Mouse (Mus musculus) adrenal gland (tissue): ENCODE results near the gene Kif3a.
"Not testable (repeated sequence)": the region's sequence is repeated elsewhere in the genome, so short reads cannot be mapped to it uniquely, and the experiment has no call there.

Experiments
- intact Hi-C: fragments of 180-260 bp; cut with DNase I; formaldehyde crosslinking; loops from one replicate; pipeline ENCODE4 v1.15.1; 2025

Gene Kif3a

DNA sequence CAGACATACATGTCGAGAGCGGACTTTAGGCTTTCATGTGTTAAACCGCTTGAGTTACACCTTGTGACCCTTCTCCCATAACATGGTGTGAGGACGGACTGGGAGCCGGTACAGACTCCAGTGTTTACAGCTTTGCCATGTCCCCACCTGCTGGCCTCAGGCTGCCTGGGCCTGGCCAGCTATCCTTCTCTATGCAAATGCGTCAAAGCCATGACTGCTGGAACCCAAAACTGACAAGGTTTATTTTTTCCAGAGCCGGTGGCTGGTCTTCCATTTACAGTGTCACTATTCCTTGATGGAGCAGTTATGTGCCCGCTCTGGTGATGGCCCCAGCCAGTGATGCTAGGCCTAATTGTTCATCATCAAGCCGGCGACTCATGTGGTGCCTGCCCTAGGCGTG lies 26.0 kb upstream of the Kif3a start:
- intact Hi-C loops = no loop called here

GRCm38 (mm10) chr11:53543021-53543420 lies 24.2 kb upstream of the Kif3a start:
- intact Hi-C loops = no loop called here

DNA sequence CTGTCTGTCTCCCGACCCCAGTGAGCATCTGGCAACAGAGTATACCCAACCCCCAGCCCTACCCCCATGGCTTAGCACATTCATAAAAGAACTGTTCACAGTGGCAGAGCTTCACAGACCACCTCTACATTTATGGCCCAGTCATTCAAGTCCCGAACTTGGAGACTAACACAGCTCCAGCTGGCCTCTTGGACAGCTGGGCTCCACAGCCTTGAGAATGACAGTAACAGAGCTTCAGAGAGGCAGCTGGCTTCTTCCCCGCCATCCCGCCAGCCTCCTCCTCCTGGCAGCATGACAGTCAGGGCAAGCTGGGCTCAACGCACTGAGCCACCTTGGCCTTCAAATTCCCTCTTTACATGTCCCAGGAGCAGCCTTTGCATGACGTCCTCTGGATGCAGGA lies 20.9 kb upstream of the Kif3a start:
- intact Hi-C loops = no loop called here

DNA sequence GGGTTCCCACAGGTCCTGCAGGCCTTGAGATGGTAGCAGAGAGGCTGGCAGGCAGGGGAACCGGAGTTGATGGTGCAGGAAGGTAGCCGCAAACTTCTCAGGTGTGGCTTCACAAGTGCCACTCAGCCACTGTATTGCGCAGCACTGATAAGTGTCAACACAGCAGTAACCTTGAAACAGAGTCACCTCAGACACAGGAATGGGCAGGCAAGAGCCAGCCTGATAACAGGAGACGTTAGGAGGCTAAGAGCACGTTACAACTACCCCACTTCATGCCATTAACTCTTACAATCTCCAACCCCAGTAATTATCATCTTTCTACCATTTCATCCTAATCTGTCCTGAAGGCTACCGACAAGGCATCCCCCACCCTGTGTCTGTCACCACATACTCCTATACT lies 19.6 kb upstream of the Kif3a start:
- intact Hi-C loops = no loop called here

- intact Hi-C loops = no loop called here
Observed at GRCm38 (mm10) chr11:53548036-53548605, 19.1 kb upstream of the Kif3a start.

- intact Hi-C loops = no loop called here
Observed at GRCm38 (mm10) chr11:53550714-53551113, 16.5 kb upstream of the Kif3a start.

DNA sequence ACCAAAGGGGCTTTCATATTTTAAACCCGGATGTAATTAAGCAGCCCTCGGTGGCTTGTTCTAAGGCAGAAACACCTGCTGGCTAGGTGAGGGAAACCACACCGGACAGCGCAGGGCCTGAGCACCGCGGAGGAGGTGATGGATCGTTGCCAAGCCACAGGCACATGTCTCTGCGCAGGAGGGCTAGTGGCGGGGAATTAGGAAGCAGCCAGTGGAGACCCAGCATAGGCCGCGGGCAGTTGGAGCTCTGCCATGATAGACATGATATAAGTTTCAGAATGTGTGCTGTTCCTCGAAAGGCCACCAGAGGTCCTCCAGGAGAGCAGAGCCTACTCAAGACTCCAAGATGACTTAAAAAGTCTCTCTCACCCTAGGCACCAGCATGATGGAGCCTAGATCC lies 15.4 kb upstream of the Kif3a start:
- intact Hi-C loops = no loop called here

DNA sequence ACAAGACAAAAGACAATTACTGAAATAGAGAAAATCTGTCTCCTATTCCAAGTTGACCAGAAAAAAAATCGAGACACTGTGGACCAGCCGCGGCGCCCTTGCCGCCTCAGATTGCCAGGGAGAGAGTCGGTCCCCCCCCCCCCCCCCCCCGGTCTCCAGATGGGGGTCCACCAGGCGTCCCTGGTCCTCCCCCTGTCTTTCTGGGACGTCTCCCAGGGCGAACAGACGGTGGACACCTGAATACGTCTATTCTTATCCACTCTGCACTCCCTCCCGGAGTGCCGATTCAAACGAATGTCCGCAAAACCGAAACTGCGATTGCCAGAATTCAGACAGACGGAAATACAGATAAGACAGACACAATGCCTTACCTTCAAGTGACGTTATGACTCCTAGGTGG lies 10.7 kb upstream of the Kif3a start:
- intact Hi-C loops = not testable (repeated sequence)

GRCm38 (mm10) chr11:53557992-53558391 lies 9.2 kb upstream of the Kif3a start:
- intact Hi-C loops = not testable (repeated sequence)

- intact Hi-C loops = not testable (repeated sequence)
Observed at GRCm38 (mm10) chr11:53559980-53560379, 7.2 kb upstream of the Kif3a start.

- intact Hi-C loops = no loop called here
Observed at GRCm38 (mm10) chr11:53561986-53562385, 5.2 kb upstream of the Kif3a start.

GRCm38 (mm10) chr11:53566646-53567045 lies 533 bp upstream of the Kif3a start:
- intact Hi-C loops = no loop called here

DNA sequence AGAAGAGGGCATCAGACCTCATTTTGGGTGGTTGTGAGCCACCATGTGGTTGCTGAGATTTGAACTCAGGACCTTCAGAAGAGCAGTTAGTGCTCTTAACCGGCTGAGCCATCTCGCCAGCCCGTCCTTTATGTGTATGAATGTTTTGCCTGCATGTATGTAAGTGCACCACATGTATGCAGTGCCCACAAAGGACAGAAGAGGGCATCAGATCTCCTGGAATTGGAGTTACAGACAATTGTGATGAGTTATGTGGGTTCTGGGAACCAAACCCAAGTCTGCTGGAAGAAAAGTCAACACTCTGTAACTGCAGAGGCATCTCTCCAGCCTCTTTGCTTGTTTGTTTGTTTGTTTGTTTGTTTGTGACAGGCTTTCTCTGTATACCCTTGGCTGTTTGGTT lies 13.4 kb downstream of the Kif3a start:
- intact Hi-C loops = no loop called here

GRCm38 (mm10) chr11:53583151-53583550 lies 16.0 kb downstream of the Kif3a start:
- intact Hi-C loops = no loop called here

DNA sequence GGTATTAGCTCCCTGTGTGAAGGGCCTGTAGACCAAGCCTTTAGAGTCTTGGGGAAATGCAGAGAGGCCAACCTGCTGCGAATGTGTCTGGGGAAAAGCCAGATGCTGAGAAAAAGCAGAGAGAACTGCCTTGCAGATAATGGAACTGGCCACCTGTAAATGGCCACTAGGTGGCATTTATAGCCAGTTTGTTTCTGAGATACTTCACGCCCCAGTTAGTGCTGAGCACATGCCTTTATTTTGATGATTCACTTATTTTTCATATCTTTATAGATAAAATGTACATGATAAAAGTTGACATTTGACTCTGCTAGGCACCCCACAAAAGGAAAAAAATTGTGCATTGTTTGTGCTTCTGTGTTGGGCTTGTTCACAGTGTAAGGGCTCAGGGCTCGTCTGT lies 17.7 kb downstream of the Kif3a start:
- intact Hi-C loops = loop anchor here (5.0 kb wide), 1 partner anchor 42 kb away; no protein-coding TSS in a partner anchor

GRCm38 (mm10) chr11:53585510-53585909 lies 18.3 kb downstream of the Kif3a start:
- intact Hi-C loops = loop anchor here (5.0 kb wide), 1 partner anchor 42 kb away; no protein-coding TSS in a partner anchor

GRCm38 (mm10) chr11:53588279-53588678 lies 21.1 kb downstream of the Kif3a start:
- intact Hi-C loops = loop anchor here (5.0 kb wide), 1 partner anchor 39 kb away; no protein-coding TSS in a partner anchor

DNA sequence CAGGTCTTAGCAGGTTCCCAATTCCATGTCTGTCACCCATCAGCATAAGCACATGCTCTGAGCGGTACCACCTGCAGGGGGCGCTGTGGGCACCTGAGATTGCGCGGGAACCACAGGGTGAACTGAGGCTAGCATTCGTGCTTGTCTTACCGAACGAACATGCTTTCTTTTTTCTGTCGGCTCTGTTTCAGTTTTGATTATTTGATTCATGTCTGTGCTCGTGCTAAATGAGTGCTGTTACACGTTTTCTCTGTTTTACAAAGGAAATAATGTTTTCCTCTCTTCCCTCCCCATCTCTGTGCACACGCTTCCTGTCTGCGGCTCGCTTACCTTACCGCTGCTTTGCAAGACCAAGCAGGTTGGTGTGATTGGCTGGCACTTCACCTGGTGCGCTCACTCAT lies 23.2 kb downstream of the Kif3a start:
- intact Hi-C loops = loop anchor here (1.0 kb wide), 1 partner anchor 12 kb away; no protein-coding TSS in a partner anchor

DNA sequence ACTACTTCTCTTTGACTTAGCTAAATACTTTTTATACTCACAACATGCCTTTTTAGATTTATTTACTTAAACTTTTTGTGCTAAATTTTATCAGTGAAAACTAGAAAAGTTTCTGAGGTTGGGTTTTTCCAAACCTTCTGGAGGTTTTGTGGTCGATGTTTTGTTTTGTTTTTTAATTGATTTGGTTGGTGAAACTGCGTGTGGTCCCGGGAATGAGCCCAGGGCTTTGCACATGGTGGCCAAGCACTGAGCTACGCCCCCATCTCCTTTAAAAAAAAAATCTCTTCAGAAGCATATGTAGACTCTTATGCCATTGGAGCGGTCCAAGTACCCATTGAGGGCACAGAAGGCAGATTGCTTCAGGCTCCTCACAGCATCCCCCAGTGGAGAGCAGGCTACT lies 23.9 kb downstream of the Kif3a start:
- intact Hi-C loops = no loop called here

DNA sequence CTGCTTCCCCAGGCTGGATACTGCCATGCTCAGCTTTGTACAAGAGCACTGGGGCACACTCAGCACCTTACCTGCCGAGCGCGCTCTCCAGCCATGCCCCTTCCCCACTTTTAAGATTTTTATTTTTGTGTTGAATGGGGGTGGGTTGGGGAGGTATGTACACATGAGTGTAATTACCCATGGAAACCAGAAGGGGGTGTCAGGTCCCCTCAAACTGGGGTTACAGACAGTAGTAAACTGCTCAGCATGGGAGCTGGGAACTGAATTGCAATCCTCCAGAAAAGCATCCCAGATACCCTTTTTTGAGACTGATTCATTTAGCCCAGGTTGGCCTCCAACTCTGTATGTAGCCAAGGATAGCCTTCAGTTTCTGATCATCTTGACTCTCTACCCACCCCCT lies 37.8 kb downstream of the Kif3a start:
- intact Hi-C loops = no loop called here

DNA sequence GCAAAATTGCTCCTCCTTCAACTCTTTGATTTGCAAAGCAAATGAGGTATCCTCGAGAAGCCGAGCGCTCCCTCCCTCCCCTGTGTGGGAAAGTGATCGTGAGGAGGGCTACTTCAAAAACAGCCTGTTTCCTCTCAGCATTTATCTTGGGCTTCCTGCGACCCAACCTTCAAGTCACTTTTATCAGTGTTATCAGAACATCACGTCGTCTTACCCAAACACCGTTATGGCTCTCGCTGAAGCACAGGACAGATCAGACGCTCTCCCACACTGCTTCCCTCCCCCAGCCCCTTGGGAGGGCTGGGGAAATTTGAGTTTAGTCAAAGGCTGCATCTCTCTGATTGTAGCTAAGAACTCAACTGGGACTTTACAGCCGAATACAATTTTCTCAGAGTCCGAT lies 38.4 kb downstream of the Kif3a start:
- intact Hi-C loops = no loop called here

GRCm38 (mm10) chr11:53609231-53609630 lies 42.1 kb downstream of the Kif3a start:
- intact Hi-C loops = no loop called here

GRCm38 (mm10) chr11:53609672-53610071 lies 42.5 kb downstream of the Kif3a start:
- intact Hi-C loops = no loop called here

DNA sequence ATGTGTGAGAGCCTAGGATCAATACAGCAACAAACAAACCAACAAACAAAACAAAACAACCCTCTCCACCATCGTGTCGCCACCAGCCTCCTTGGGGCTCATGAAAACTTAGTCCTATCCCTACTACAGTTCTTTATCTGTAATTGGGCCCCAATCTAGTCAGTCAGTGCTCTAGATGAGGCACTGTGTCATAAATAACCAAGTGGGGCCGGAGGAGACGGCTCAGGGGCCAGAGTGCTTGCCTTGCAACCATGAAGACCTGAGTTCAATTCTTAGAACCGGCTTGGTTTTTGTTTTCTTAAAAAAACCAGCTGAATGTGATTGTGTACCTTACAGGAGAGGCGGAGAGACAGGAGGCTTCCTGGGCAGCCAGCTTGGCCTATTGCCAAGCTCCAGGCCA lies 48.0 kb downstream of the Kif3a start:
- intact Hi-C loops = no loop called here
